15 mouse cellular contexts compared by ENCODE assay signal in genomic region chr8:88284738-88285137, GRCm38 (mm10). TPM values are rescaled to one million over a fixed set of nuclear protein-coding genes. Genes with fewer than 3 reads are reported as not detected.
DNase-seq lines count a peak whose midpoint lies in the region; ATAC-seq lines count a peak whose summit lies in the region.
"Had no signal": no experiment of that assay in that cellular context is flagged by ENCODE, and none has a peak within 500 bp of the region (broad histone marks: within the 10 kb centered on the region; RNA-seq: fewer than 3 reads in every experiment).

No protein-coding gene starts in this region.

- ATAC-seq in lung, embryonic 16.5 days (ENCODE audit: low read depth): no peak
- no peak for ATAC-seq in embryonic facial prominence, embryonic 11.5 days (replicated peaks; ENCODE audit: insufficient number of reproducible peaks, low FRiP score, low TSS enrichment, low read depth)
- ATAC-seq: forebrain, embryonic 13.5 days had no signal

- intact Hi-C loops in gastrocnemius, postnatal 14 days (cut with DNase I; ENCODE audit: low total_unique reads): no loop called here

- peak; percentile 57 for DNase-seq in gastrocnemius, postnatal 14 days
- no peak for DNase-seq in gastrocnemius, postnatal 4 days (ENCODE audit: low spot score in 2 of 2)
- no peak for DNase-seq in lung, postnatal 36 days
- DNase-seq in embryonic facial prominence, embryonic 11.5 days (ENCODE audit: low spot score): peak; percentile 45
- DNase-seq in retina, embryonic 14.5 days (ENCODE audit: low spot score): peak; percentile 43
- DNase-seq in layer of hippocampus, postnatal 14 days (ENCODE audit: low spot score in 2 of 2): no peak
- DNase-seq in right cerebral cortex, adult 2 months (ENCODE audit: low spot score in 2 of 2): no peak
- DNase-seq: adrenal gland, postnatal 10 days; gastrocnemius, postnatal 10 days; thymus, adult 2 months had no signal

- H3K9ac ChIP-seq in lung, embryonic 16.5 days (ENCODE audit: low read length): peak overlapping the region; percentile 36; the same call in 1 of the 2 replicates
- H3K9ac ChIP-seq in embryonic facial prominence, embryonic 11.5 days (replicated peaks; ENCODE audit: low read length): no peak overlapping the region
- H3K9ac ChIP-seq: forebrain, embryonic 13.5 days; hindbrain, embryonic 15.5 days had no signal

- no peak overlapping the region for H3K27ac ChIP-seq in lung, embryonic 16.5 days (ENCODE audit: low read length)
- no peak overlapping the region for H3K27ac ChIP-seq in embryonic facial prominence, embryonic 11.5 days (replicated peaks; ENCODE audit: low read depth, low read length)
- H3K27ac ChIP-seq: forebrain, embryonic 13.5 days; hindbrain, embryonic 15.5 days; left cerebral cortex, adult 2 months had no signal

- H3K36me3 ChIP-seq in lung, embryonic 16.5 days (ENCODE audit: control insufficient read depth, insufficient read depth, low read length): no peaks in the 10 kb centered on the region
- no peaks in the 10 kb centered on the region for H3K36me3 ChIP-seq in embryonic facial prominence, embryonic 11.5 days (replicated peaks; ENCODE audit: control insufficient read depth, insufficient read depth, low read depth, low read length)
- H3K36me3 ChIP-seq: hindbrain, embryonic 15.5 days had no signal

- no peaks in the 10 kb centered on the region for H3K27me3 ChIP-seq in lung, embryonic 16.5 days (ENCODE audit: control insufficient read depth, insufficient read depth, low read depth, low read length)
- H3K27me3 ChIP-seq in embryonic facial prominence, embryonic 11.5 days (ENCODE audit: control insufficient read depth, insufficient read depth, low read length): no peaks in the 10 kb centered on the region
- H3K27me3 ChIP-seq: forebrain, embryonic 13.5 days; hindbrain, embryonic 15.5 days; megakaryocyte, embryonic 14.5 days had no signal

- H3K9me3 ChIP-seq in lung, embryonic 16.5 days (ENCODE audit: control insufficient read depth, low read length): no peaks in the 10 kb centered on the region
- no peaks in the 10 kb centered on the region for H3K9me3 ChIP-seq in embryonic facial prominence, embryonic 11.5 days (replicated peaks; ENCODE audit: control insufficient read depth, low read length)
- H3K9me3 ChIP-seq: forebrain, embryonic 13.5 days; hindbrain, embryonic 15.5 days; megakaryocyte, embryonic 14.5 days had no signal

- no peak overlapping the region for H3K4me2 ChIP-seq in lung, embryonic 16.5 days (ENCODE audit: low read depth, low read length)
- H3K4me2 ChIP-seq in embryonic facial prominence, embryonic 11.5 days (ENCODE audit: low read depth, low read length): no peak overlapping the region
- H3K4me2 ChIP-seq: forebrain, embryonic 13.5 days; hindbrain, embryonic 15.5 days had no signal

- 41% methylated on average over 7 of the region's 7 CpGs for WGBS in lung, embryonic 16.5 days
- WGBS in embryonic facial prominence, embryonic 11.5 days: 36% methylated on average over 7 of the region's 7 CpGs

- peaks cover 14% of the 10 kb centered on the region for H3K4me1 ChIP-seq in lung, embryonic 16.5 days (replicated peaks; ENCODE audit: control insufficient read depth, insufficient read depth, low read length)
- H3K4me1 ChIP-seq in embryonic facial prominence, embryonic 11.5 days (ENCODE audit: control insufficient read depth, insufficient read depth, low read length): no peaks in the 10 kb centered on the region; the same call in 1 of the 2 replicates
- H3K4me1 ChIP-seq: forebrain, embryonic 13.5 days; hindbrain, embryonic 15.5 days had no signal

- no peak overlapping the region for H3K4me3 ChIP-seq in lung, embryonic 16.5 days (ENCODE audit: low read length)
- H3K4me3 ChIP-seq in embryonic facial prominence, embryonic 11.5 days (ENCODE audit: low read depth, low read length): no peak overlapping the region
- H3K4me3 ChIP-seq: forebrain, embryonic 13.5 days; hindbrain, embryonic 15.5 days; left cerebral cortex, adult 2 months; megakaryocyte, embryonic 14.5 days had no signal

RNA-seq across cellular contexts. Expression of gene Adcy7, which starts 12.5 kb away (rescaled TPM):
- total RNA-seq in gastrocnemius, postnatal 14 days (2021): 10 to 100 TPM in 1 of 2 experiments, 1 to 10 TPM in 1; 6.8 to 13.3 TPM
- 10 to 100 TPM; 16.8 to 22.7 TPM for total RNA-seq in gastrocnemius, postnatal 4 days (2021)
- 13.4 and 15.0 TPM in 2 replicates for polyA plus RNA-seq in lung, embryonic 16.5 days (2015; fragmentation: Nextera tagmentation; extraction: Ambion mirVana)
- 2.1 and 2.4 TPM in 2 replicates for polyA plus RNA-seq in embryonic facial prominence, embryonic 11.5 days (2014; fragmentation: Nextera tagmentation; extraction: Ambion mirVana)
- total RNA-seq in layer of hippocampus, postnatal 14 days (2021): 1 to 10 TPM; 3.5 to 3.6 TPM

Comparison
In these comparisons a context has a peak if more than half of its experiments do, and no peak if none do; other contexts are left out.
1. DNase-seq: peak in gastrocnemius, postnatal 14 days (single experiment), embryonic facial prominence, embryonic 11.5 days (single experiment) and retina, embryonic 14.5 days (single experiment); none in gastrocnemius, postnatal 4 days (0 of 2), lung, postnatal 36 days (single experiment), layer of hippocampus, postnatal 14 days (0 of 2) and right cerebral cortex, adult 2 months (0 of 2).